Mouse (Mus musculus) ovary, postnatal 36 days (tissue): Measurements from ENCODE around the gene Adgrv1.

Experiments
- DNase-seq: peaks from one replicate; pipeline ENCODE4 v3.0.0; 2022; ENCODE audit warnings: low spot score, mixed read lengths

Adgrv1 gene

GRCm38 (mm10) chr13:81424002-81424401 is 209.0 kb downstream of the Adgrv1 start:
- DNase-seq = no peak

GRCm38 (mm10) chr13:81407881-81408460 is 225.0 kb downstream of the Adgrv1 start:
- no peak for DNase-seq

- DNase-seq = no peak
Measured at GRCm38 (mm10) chr13:81402826-81403225, 230.1 kb downstream of the Adgrv1 start.

- DNase-seq = no peak
Measured at GRCm38 (mm10) chr13:81402191-81402590, 230.8 kb downstream of the Adgrv1 start.

- no peak for DNase-seq
Measured at GRCm38 (mm10) chr13:81401742-81402141, 231.2 kb downstream of the Adgrv1 start.

GRCm38 (mm10) chr13:81385597-81386362 is 247.2 kb downstream of the Adgrv1 start:
- no peak for DNase-seq

GRCm38 (mm10) chr13:81381835-81382234 is 251.1 kb downstream of the Adgrv1 start:
- DNase-seq = no peak

- no peak for DNase-seq
Measured at GRCm38 (mm10) chr13:81370801-81371456, 262.0 kb downstream of the Adgrv1 start.

GRCm38 (mm10) chr13:81370196-81370595 is 262.8 kb downstream of the Adgrv1 start:
- DNase-seq = no peak

GRCm38 (mm10) chr13:81369564-81369963 is 263.4 kb downstream of the Adgrv1 start:
- DNase-seq = no peak

GRCm38 (mm10) chr13:81368987-81369386 is 264.0 kb downstream of the Adgrv1 start:
- peak; percentile 41 for DNase-seq

- no peak for DNase-seq
Measured at GRCm38 (mm10) chr13:81367681-81368376, 265.1 kb downstream of the Adgrv1 start.

- DNase-seq = no peak
Measured at GRCm38 (mm10) chr13:81360338-81360737, 272.6 kb downstream of the Adgrv1 start.

GRCm38 (mm10) chr13:81358766-81359165 is 274.2 kb downstream of the Adgrv1 start:
- no peak for DNase-seq

- DNase-seq = peak; percentile 15
Measured at GRCm38 (mm10) chr13:81358365-81358764, 274.6 kb downstream of the Adgrv1 start.

GRCm38 (mm10) chr13:81357215-81357614 is 275.7 kb downstream of the Adgrv1 start:
- DNase-seq = no peak

GRCm38 (mm10) chr13:81354587-81354986 is 278.4 kb downstream of the Adgrv1 start:
- DNase-seq = no peak

GRCm38 (mm10) chr13:81352296-81352695 is 280.7 kb downstream of the Adgrv1 start:
- DNase-seq = peak; percentile 58

- peak; percentile 37 for DNase-seq
Measured at GRCm38 (mm10) chr13:81351462-81352155, 281.3 kb downstream of the Adgrv1 start.

GRCm38 (mm10) chr13:81347261-81347980 is 285.5 kb downstream of the Adgrv1 start:
- DNase-seq = no peak

GRCm38 (mm10) chr13:81342987-81343596 is 289.9 kb downstream of the Adgrv1 start:
- DNase-seq = no peak
